Mouse (Mus musculus) CD4-positive, CD25-positive, alpha-beta regulatory T cell, adult 4 months (primary cell): ENCODE measurements around the gene Atg16l1. TPM values are rescaled to one million over a fixed set of nuclear protein-coding genes. Genes with fewer than 3 reads are reported as not detected.

Source experiments
- ATAC-seq: one replicate; pipeline ENCODE4 v1.8.0; 2017
- polyA plus RNA-seq, 2 experiments: library from polyadenylated mRNA; unstranded; fragments of 100-300 nt; shearing (Covaris generic); gene quantifications; one replicate each; pipeline ENCODE4 v1.2.1; 2017

The Atg16l1 gene
- polyA plus RNA-seq, 2 experiments from 2014 or later: 20.4 to 21.8 TPM

DNA sequence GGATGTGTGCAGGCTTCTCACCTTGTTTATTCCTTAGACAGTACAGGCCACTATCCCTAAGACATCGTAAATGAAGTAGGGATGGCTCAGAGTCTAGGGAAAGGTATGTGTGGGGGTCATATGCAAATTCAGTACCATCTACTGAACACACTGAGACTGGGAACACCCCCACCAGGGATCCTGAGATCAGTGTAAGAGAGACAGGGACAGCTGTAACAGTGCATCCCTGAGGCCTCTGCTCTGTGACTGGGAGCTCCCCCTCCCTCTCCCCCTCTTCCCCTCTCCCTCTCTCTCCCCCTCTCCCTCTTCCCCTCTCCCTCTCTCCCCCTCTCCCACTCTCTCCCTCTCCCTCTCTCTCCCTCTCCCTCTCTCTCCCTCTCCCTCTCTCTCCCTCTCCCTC, 80.8 kb downstream of the Atg16l1 start:
- no peak for ATAC-seq

GRCm38 (mm10) chr1:87837018-87837417, 81.3 kb downstream of the Atg16l1 start:
- no peak for ATAC-seq

DNA sequence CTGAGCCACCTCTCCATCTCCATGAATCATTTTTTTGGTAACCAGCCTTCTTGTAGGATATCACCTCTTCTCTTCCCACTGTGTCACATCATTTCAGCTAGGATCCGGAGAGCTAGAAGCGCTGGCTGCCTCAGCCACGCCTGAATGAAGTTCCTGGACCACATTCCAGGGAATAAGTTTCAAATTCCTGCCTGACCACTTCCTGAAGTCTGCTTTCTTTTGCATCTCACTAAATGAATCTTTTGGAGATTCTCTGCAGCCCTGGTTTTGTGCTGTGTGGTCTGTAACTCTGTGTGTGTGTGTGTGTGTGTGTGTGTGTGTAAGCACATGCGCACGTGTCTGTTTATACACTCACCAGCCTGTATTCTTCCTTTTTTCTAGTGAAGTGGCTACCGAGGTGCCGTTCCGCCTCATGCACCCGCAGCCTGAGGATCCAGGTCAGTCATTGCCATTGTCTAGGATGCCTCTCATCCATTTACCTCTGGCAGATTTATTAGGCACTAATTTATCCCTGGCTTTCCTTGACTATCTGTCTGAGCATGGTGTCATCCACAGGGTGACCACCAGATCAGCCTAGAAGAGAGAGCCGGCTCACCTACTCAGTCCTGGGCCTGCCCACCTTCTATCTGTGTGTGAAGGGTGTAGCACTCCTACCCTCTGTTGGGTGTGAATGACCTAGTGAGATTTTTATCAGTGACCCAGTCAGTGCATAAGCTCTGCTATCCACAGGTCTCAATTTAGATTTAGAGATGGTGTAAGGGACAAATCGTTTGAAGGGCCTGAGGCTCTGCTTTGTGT, 84.9 kb downstream of the Atg16l1 start:
- ATAC-seq: no peak

Other genes with a start within 250 kb of the Atg16l1 start
- not detected for gene Neu2, start 246.0 kb upstream of the Atg16l1 start, polyA plus RNA-seq
- gene Ngef, start 182.0 kb upstream of the Atg16l1 start, polyA plus RNA-seq: not detected
- gene Inpp5d, start 135.6 kb upstream of the Atg16l1 start, polyA plus RNA-seq: 100 to 1,000 TPM; 145 to 167 TPM
- gene Sag, start 47.8 kb downstream of the Atg16l1 start, polyA plus RNA-seq: 1 to 10 TPM; 6.2 to 6.4 TPM
- 10 to 100 TPM; 38.7 to 57.0 TPM for gene Dgkd, start 97.4 kb downstream of the Atg16l1 start, polyA plus RNA-seq